Mouse (Mus musculus) ES-Bruce4 (cell line): Measurements from ENCODE around the gene Mum1. TPM values are rescaled to one million over a fixed set of nuclear protein-coding genes. Genes with fewer than 3 reads are reported as not detected.

ENCODE experiments used
- H3K27ac ChIP-seq: 2 replicates; pipeline ENCODE4 v1.5.1; 2012; ENCODE audit warnings: low read length, inconsistent platforms; ENCODE audit not compliant: insufficient read depth
- H3K27me3 ChIP-seq: 2 replicates; pipeline ENCODE4 v1.6.1; 2012; ENCODE audit warnings: mild to moderate bottlenecking, low read length, inconsistent platforms; ENCODE audit not compliant: control insufficient read depth, poor library complexity, insufficient read depth, severe bottlenecking
- H3K36me3 ChIP-seq: 2 replicates; pipeline ENCODE4 v1.6.1; 2012; ENCODE audit warnings: inconsistent platforms, mild to moderate bottlenecking, low read length, moderate library complexity; ENCODE audit not compliant: control insufficient read depth, poor library complexity, insufficient read depth, severe bottlenecking
- H3K4me1 ChIP-seq: one replicate; pipeline ENCODE4 v1.8.1; 2011; ENCODE audit warnings: low read length; ENCODE audit not compliant: control insufficient read depth, insufficient read depth
- H3K4me3 ChIP-seq: 2 replicates; pipeline ENCODE4 v1.5.1; 2011; ENCODE audit warnings: low read depth, mild to moderate bottlenecking, low read length
- H3K9ac ChIP-seq: 2 replicates; pipeline ENCODE4 v1.6.1; 2012; ENCODE audit warnings: low read depth, mild to moderate bottlenecking, inconsistent platforms; ENCODE audit not compliant: poor library complexity, severe bottlenecking
- H3K9me3 ChIP-seq: replicated peaks from 2 replicates; pipeline ENCODE4 v1.6.1; 2012; ENCODE audit warnings: mild to moderate bottlenecking, low read length, inconsistent platforms; ENCODE audit not compliant: control insufficient read depth, poor library complexity, insufficient read depth, severe bottlenecking
- CTCF ChIP-seq: IDR thresholded peaks from one replicate; pipeline ENCODE4 v1.8.1; 2011; ENCODE audit warnings: low read depth, low read length
- EP300 ChIP-seq: IDR thresholded peaks from 2 replicates; pipeline ENCODE4 v1.6.1; 2011; ENCODE audit warnings: low read depth, low read length; ENCODE audit not compliant: insufficient read depth
- POLR2A ChIP-seq: IDR thresholded peaks from one replicate; pipeline ENCODE4 v1.8.1; 2011; ENCODE audit warnings: low read length; ENCODE audit not compliant: insufficient read depth
- polyA plus RNA-seq: library from polyadenylated mRNA; stranded (reverse); fragments of >200 nt; gene quantifications from 2 replicates; pipeline ENCODE4 v1.2.4, GENCODE M21; 2011; ENCODE audit warnings: low read depth; ENCODE audit not compliant: missing spikeins, insufficient read depth, insufficient read length

Mum1 gene
- polyA plus RNA-seq, 1 experiment = 35.7 TPM

DNA sequence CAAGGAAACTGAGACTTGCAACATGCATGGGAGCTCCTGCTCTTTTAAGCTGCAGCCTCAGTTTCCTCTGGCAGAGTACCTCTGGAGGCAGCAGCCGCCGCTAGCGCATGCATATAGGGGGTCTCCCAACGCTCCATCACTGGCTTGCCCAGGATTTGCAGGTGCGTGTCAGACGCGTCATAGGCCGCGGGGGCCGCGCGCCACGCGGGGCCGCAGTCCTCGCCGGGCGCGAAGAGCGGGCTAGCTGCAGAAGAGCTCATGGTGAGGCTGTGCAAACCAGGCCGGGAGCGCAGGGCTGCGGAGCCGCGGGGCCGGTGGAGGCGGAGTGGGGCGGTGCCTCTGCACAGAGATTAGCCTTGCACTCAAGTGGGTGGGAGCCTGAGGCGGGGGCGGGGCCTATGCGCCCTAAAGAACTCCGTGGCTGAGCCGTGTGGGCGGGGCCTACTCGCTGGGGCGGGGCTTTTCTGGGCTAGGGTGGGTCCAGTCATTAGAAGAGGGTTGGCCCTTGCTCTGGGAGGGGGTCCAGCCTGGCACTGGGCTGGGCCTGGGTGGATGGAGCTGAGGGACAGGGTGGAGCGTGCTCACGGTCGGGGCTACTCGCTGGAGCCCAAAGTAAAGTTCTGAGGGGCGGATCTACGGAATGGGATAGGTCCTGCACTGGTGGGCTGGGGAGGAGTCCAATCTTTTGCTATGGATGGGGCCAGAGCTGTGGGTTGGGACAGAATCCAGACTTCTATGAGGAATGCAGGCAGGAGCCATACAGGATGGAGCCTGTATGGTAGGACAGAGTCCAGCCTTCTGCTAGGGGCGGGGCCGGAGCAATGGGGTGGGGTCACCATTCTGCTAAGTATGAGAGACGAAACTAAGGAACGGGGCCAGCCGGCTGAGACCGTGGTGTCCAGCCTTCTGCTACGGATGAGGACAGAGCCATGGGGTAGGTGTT, 34.7 kb downstream of the Mum1 start, which contains the start of the genes Gamt and Dazap1:
Gamt (minus strand) TSS at position 371 of the 943 bp plus-strand sequence.
Dazap1 (plus strand) TSS at position 845 of the 943 bp plus-strand sequence.
- Histone ChIP-seq H3K4me1 (no peaks in the 10 kb centered on the region), H3K36me3 (no peaks in the 10 kb centered on the region), H3K27ac (peak within 1 kb of the TSS; percentile 33; the same call in 1 of the 2 replicates), H3K4me3 (peak within 1 kb of the TSS; percentile 70), H3K9me3 (no peaks in the 10 kb centered on the region), H3K9ac (peak within 1 kb of the TSS; percentile 26), H3K27me3 (no peaks in the 10 kb centered on the region)
- TF ChIP-seq EP300 (no peak), POLR2A (no peak), CTCF (no peak)

DNA sequence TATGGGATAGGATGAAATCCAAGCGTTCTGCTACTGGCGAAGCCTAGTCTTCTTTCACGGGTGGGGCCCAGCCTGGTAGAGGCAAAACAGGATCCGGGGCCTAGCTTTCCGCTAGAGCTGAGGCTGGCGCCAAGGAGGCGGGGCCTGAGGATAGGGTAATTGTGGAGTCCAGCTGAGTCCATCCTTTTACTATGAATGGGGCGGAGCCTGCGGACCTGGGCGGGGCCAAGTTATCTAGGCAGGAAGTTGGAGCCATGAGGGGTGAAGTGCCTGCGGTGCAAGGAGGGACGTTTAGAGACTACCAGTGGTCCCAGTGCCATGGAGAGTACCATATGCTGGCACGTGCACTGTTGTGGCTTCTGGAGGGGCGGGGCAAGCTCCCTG, 35.3 kb downstream of the Mum1 start:
- Histone ChIP-seq H3K27ac (0 out of 2 replicates have a peak overlapping the region, but pooled peaks have one; percentile 33), H3K4me3 (peak overlapping the region; percentile 70), H3K27me3 (no peaks in the 10 kb centered on the region), H3K4me1 (no peaks in the 10 kb centered on the region), H3K36me3 (peaks cover 2% of the 10 kb centered on the region; the same call in 1 of the 2 replicates), H3K9me3 (no peaks in the 10 kb centered on the region), H3K9ac (peak overlapping the region; percentile 26)
- TF ChIP-seq POLR2A (peak; percentile 94), CTCF (no peak)

DNA sequence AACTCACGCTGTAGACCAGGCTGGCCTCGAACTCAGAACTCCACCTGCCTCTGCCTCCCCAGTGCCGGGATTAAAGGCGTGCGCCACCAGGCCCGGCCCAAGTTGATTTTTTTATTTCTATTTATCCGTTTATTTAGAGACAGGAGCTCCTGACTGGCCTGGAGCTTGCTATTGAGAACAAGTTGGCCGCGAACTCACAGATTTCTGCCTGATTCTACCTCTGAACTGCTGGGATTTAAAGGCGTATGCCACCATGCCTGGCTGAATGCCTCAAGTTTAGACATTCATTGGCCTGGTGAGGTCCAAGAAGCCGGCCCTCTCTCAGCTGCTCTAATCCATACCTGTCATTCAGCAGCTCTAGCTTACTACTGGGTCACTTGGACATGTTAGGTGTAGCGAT, 35.9 kb downstream of the Mum1 start:
- no peaks in the 10 kb centered on the region for H3K27me3 ChIP-seq
- peak overlapping the region; percentile 70; the same call in 1 of the 2 replicates for H3K4me3 ChIP-seq
- TF ChIP-seq CTCF = no peak
- TF ChIP-seq EP300 = no peak
- no peak for TF ChIP-seq POLR2A
- H3K9me3 ChIP-seq = no peaks in the 10 kb centered on the region
- H3K9ac ChIP-seq = peak overlapping the region; percentile 26
- H3K36me3 ChIP-seq = peaks cover 3% of the 10 kb centered on the region
- no peaks in the 10 kb centered on the region for H3K4me1 ChIP-seq
- H3K27ac ChIP-seq = no peak overlapping the region

DNA sequence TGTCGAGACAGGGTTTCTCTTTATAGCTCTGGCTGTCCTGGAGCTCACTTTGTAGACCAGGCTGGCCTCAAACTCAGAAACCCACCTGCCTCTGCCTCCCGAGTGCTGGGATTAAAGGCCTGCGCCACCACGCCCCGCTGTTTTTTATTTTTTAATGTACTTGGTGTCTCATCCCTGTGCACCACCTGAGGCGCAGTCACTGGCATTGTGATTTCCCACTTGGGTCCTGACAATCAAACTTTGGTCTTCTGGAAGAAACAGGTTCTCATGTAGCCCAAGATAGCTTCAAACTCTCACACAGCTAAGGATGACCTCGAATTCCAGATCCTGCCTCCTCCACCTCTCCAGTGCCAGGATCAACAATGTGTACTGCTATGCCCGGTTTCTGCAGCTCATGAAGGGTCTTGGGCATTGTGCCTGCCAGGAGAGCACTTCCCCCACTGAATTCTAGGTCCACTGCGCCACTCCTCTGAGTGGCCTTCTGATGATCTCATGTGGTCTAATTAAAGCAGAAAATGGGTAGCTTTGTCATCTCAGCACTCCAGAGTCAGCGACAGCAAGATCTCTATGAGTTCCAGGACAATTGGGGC, 36.6 kb downstream of the Mum1 start:
- TF ChIP-seq CTCF = no peak
- no peak for TF ChIP-seq POLR2A
- no peak for TF ChIP-seq EP300
- H3K9ac ChIP-seq = peak overlapping the region; percentile 26; the same call in 1 of the 2 replicates
- no peaks in the 10 kb centered on the region for H3K9me3 ChIP-seq
- no peak overlapping the region for H3K4me3 ChIP-seq
- H3K36me3 ChIP-seq = peaks cover 7% of the 10 kb centered on the region
- H3K4me1 ChIP-seq = no peaks in the 10 kb centered on the region
- H3K27me3 ChIP-seq = no peaks in the 10 kb centered on the region
- no peak overlapping the region for H3K27ac ChIP-seq

DNA sequence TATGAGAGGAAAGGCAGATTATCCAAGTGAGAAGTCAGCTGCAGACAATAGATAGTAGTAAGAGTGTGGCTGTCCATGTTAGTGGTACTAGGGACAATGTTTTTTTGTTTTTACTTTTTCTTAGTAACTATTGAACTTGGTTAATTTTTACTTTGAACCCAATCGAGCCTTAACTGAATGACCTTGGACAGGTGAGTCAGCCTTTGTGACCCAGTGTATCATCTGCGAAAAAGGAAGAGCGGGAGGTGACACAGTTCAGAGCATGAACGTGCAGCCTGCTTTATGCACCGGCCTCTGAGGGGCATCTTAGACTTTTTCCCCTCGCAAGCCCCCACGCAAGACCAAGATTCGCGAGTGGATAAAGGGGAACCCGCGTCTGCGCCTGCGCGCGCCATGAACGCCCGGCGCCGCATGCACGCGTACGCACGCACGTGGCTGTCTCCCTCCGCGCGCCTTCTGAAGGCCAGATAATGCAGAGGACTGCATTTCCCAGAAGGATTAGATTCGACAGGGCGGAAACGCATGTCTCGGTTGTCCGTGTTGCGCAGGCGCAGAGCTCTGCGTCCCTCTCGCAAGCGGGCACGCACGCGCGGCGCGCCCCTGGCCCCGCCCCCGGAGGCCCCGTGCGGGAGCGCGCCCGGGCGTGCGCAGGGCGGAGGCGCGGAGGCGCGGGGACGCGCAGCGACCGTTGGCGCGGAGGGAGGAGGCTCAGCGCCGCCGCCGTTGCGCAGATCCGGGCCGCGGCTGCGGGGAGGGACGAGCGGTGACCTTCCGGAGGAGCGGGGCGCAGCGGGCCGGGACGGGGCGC, 38.3 kb downstream of the Mum1 start:
- Histone ChIP-seq H3K27ac (0 out of 2 replicates have a peak overlapping the region, but pooled peaks have one; percentile 33), H3K4me1 (no peaks in the 10 kb centered on the region), H3K4me3 (peak overlapping the region; percentile 95), H3K27me3 (no peaks in the 10 kb centered on the region), H3K9ac (peak overlapping the region; percentile 94), H3K36me3 (peaks cover 7% of the 10 kb centered on the region), H3K9me3 (no peaks in the 10 kb centered on the region)
- TF ChIP-seq EP300 (no peak), POLR2A (no peak), CTCF (no peak)
